Mouse (Mus musculus) ES-E14 (cell line): ENCODE measurements around the gene C77080. TPM values are rescaled to one million over a fixed set of nuclear protein-coding genes. Genes with fewer than 3 reads are reported as not detected.

Experiments used
- DNase-seq: peaks from one replicate; pipeline ENCODE4 v3.0.0-alpha.2; 2013; ENCODE audit warnings: low read depth, low spot score
- H3K27ac ChIP-seq: 2 replicates; pipeline ENCODE4 v1.5.1; 2012; ENCODE audit warnings: low read depth, mild to moderate bottlenecking, low read length, moderate library complexity, mixed read lengths; ENCODE audit not compliant: poor library complexity, insufficient read depth, severe bottlenecking
- H3K36me3 ChIP-seq: 2 replicates; pipeline ENCODE4 v1.6.1; 2012; ENCODE audit warnings: mild to moderate bottlenecking, low read length, moderate library complexity, mixed read lengths; ENCODE audit not compliant: control insufficient read depth, poor library complexity, insufficient read depth, severe bottlenecking
- H3K4me1 ChIP-seq, 2 experiments: fragments of 150-350 bp in 1 of 2; sonication (generic) in 1 of 2; 2 replicates each; pipeline ENCODE4 v1.6.1; 2012; ENCODE audit warnings: low read length in 2 of 2, mild to moderate bottlenecking in 1 of 2, mixed read lengths in 1 of 2; ENCODE audit not compliant: control insufficient read depth in 2 of 2, insufficient read depth in 2 of 2, poor library complexity in 1 of 2
- H3K4me3 ChIP-seq, 2 experiments: fragments of 150-350 bp in 1 of 2; sonication (generic) in 1 of 2; 2 replicates each; pipeline ENCODE4 v1.5.1; 2012; ENCODE audit warnings: low read length in 2 of 2, low read depth in 1 of 2, mild to moderate bottlenecking in 1 of 2, mixed read lengths in 1 of 2; ENCODE audit not compliant: insufficient read depth in 1 of 2, poor library complexity in 1 of 2, severe bottlenecking in 1 of 2
- H3K9ac ChIP-seq: 2 replicates; pipeline ENCODE4 v1.6.1; 2012; ENCODE audit warnings: low read depth, mild to moderate bottlenecking, low read length, mixed read lengths; ENCODE audit not compliant: poor library complexity, insufficient read depth, severe bottlenecking
- H3K9me3 ChIP-seq: fragments of 150-350 bp; sonication (generic); 2 replicates; pipeline ENCODE4 v1.6.1; 2012; ENCODE audit warnings: low read depth, mild to moderate bottlenecking, low read length; ENCODE audit not compliant: control insufficient read depth, insufficient read depth
- CHD2 ChIP-seq: IDR thresholded peaks from 2 replicates; pipeline ENCODE4 v1.6.1; 2014; ENCODE audit warnings: mild to moderate bottlenecking, low read depth, low read length, inconsistent platforms
- HCFC1 ChIP-seq: IDR thresholded peaks from 2 replicates; pipeline ENCODE4 v1.6.1; 2012; ENCODE audit warnings: low read length, inconsistent platforms, borderline replicate concordance; ENCODE audit not compliant: insufficient read depth
- MAFK ChIP-seq: IDR thresholded peaks from 2 replicates; pipeline ENCODE4 v1.6.1; 2014; ENCODE audit warnings: mild to moderate bottlenecking, low read depth, low read length, inconsistent platforms; ENCODE audit not compliant: insufficient read depth
- ZC3H11A ChIP-seq: IDR thresholded peaks from 2 replicates; pipeline ENCODE4 v1.6.1; 2012; ENCODE audit warnings: low read depth, mild to moderate bottlenecking, inconsistent platforms, low read length, borderline replicate concordance
- ZNF384 ChIP-seq: IDR thresholded peaks from 2 replicates; pipeline ENCODE4 v1.6.1; 2012; ENCODE audit warnings: low read depth, low read length, inconsistent platforms
- in situ Hi-C, 2 experiments: fragments of 600-800 bp; cut with MboI; formaldehyde crosslinking; loops; one replicate each; pipeline ENCODE4 v1.15.1; 2025; ENCODE audit warnings: low sequenced_read_pairs in 2 of 2, inconsistent platforms in 1 of 2; ENCODE audit not compliant: unreplicated experiment in 2 of 2
- total RNA-seq: library from RNA; depleted of rRNA; stranded (reverse); fragments of 300-350 nt; gene quantifications from 2 replicates; pipeline ENCODE4 v1.2.3, GENCODE M21; 2012

C77080 gene
- total RNA-seq, 1 experiment, result 14.4 TPM

- Histone ChIP-seq H3K4me1 (peaks cover 9 to 33% of the 10 kb centered on the region in 2 experiments), H3K9me3 (no peaks in the 10 kb centered on the region), H3K27ac (no peak overlapping the region), H3K9ac (no peak overlapping the region), H3K36me3 (no peaks in the 10 kb centered on the region), H3K4me3 (peak overlapping the region in 1 of 2 experiments; percentile 5; a peak in 2 of 4 replicates)
- in situ Hi-C loops, result no loop called here
- DNase-seq, result peak; percentile 92
- TF ChIP-seq CHD2, result no peak
Observed at GRCm38 (mm10) chr4:129251482-129252125, 9.6 kb downstream of the C77080 start.

DNA sequence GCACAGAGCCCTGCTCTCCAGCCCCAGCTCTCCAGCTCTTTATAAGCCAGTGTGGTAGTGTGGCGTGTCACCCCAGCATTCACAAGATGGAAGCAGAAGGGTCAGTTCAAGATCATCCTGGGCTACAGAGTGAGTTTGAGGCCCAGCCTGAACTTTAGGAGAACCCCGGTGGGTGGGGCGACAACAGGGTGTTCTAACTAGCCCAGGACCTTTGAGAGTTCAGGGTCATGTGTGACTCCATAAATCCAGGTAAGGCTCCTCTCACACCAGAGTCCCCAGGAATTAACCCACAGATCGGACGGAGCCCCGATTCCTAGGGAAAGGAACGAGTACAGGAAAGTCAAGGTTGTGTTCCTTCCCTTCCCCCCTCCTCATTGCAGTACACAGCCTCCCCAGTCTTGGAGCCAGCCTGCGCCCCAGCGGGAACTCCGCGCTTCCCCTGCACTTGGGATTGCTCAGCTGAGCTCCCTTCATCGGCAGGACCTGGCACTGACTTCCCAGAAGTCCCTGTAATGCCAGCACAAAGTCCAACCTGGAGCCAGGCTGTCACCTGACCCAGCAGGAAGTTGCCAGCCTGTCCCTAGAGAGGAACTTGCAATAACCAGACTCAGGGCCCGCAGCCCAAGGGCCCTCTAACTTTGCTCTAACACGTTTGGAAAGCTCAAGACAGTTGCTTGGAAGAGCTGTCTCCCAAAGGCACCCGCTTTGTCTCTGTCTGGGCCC, 10.3 kb downstream of the C77080 start:
- Histone ChIP-seq H3K9me3 (no peaks in the 10 kb centered on the region), H3K4me3 (peak overlapping the region in 1 of 2 experiments; percentile 5; a peak in 1 of 4 replicates), H3K4me1 (peaks cover 9 to 33% of the 10 kb centered on the region in 2 experiments), H3K9ac (no peak overlapping the region), H3K36me3 (no peaks in the 10 kb centered on the region), H3K27ac (no peak overlapping the region)
- no peak for TF ChIP-seq ZC3H11A
- TF ChIP-seq ZNF384, result no peak
- no peak for TF ChIP-seq MAFK
- TF ChIP-seq CHD2, result no peak
- no peak for TF ChIP-seq HCFC1
- no peak for DNase-seq
- in situ Hi-C loops, result no loop called here

- Histone ChIP-seq H3K4me1 (peaks cover 9 to 43% of the 10 kb centered on the region in 2 experiments), H3K27ac (no peak overlapping the region), H3K9me3 (no peaks in the 10 kb centered on the region), H3K36me3 (no peaks in the 10 kb centered on the region), H3K9ac (no peak overlapping the region), H3K4me3 (0 out of 4 replicates have a peak overlapping the region, but pooled peaks of 1 of the 2 experiments have one; percentile 4)
- TF ChIP-seq MAFK (no peak), ZNF384 (no peak), ZC3H11A (no peak), CHD2 (no peak), HCFC1 (no peak)
- DNase-seq, result no peak
- in situ Hi-C loops, result no loop called here
Observed at GRCm38 (mm10) chr4:129249288-129249687, 11.9 kb downstream of the C77080 start.

DNA sequence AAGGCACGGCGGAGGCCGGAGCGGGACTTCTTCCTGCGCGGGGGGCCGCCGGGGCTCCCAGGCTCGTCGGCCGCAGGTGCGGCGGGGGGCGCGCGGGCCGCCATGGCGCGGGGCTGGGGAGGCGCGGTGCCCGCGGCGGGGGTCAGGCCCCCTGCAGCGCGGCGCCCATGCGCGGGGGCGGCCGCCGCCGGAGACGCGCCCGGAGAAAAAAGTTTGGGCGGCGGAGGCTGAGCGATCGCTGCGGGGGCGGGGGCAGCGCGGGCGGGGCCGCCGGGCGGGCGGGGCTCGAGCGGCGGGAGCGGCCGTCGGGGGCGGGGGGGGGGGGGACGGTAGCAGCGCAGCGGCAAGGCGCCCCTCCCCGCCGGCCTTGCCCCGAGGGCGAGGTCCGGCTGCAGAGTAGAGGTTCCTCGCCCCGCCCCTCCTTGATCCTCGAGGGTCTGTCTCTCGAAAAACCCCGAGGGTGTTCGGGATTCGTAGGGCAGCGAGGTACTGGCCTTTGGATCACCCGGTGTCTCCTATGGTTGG, 12.9 kb downstream of the C77080 start:
- peak overlapping the region; percentile 79 for H3K9ac ChIP-seq
- peak overlapping the region; percentile 76 to 88 for H3K4me3 ChIP-seq
- no peak for DNase-seq
- peaks cover 9 to 44% of the 10 kb centered on the region in 2 experiments for H3K4me1 ChIP-seq
- TF ChIP-seq HCFC1 (no peak), CHD2 (no peak), MAFK (no peak), ZNF384 (no peak), ZC3H11A (no peak)
- no peaks in the 10 kb centered on the region for H3K9me3 ChIP-seq
- H3K27ac ChIP-seq, result no peak overlapping the region
- H3K36me3 ChIP-seq, result no peaks in the 10 kb centered on the region
- in situ Hi-C loops, result no loop called here
